Mouse (Mus musculus): ENCODE measurements at regions not wholly inside any gene's neighbourhood (a gene's known extent, or its start where the extent isn't known, plus 50 kb on each side); places are given as distances from the start of the nearest gene placed in this dataset.

- TF ChIP-seq EP300 (IDR thresholded peaks at IDR 0.05; ENCODE audit: low read depth), result no peak
- no peak for TF ChIP-seq CTCF (IDR thresholded peaks at IDR 0.05; ENCODE audit: low read depth)
- H3K9me3 ChIP-seq (ENCODE audit: control insufficient read depth, low read length), result no peaks in the 10 kb centered on the region
- no peak overlapping the region for H3K4me3 ChIP-seq (ENCODE audit: insufficient read depth in 1 of 2, low read depth in 2 of 2, low read length in 2 of 2)
- no peak for ATAC-seq (ENCODE audit: insufficient read depth)
- no peak overlapping the region for H3K27ac ChIP-seq
- H3K9ac ChIP-seq (replicated peaks), result no peak overlapping the region
- H3K36me3 ChIP-seq (replicated peaks; ENCODE audit: control insufficient read depth, insufficient read depth, low read depth), result no peaks in the 10 kb centered on the region
- no peak overlapping the region for H3K4me2 ChIP-seq (ENCODE audit: low read depth)
- no peaks in the 10 kb centered on the region for H3K4me1 ChIP-seq (replicated peaks; ENCODE audit: control insufficient read depth in 2 of 2, insufficient read depth in 2 of 2, low read length in 1 of 2)
- DNase-seq (ENCODE audit: low read depth in 3 of 3, low spot score in 3 of 3), result no peak
- 23% methylated on average over 2 of the region's 2 CpGs for WGBS (ENCODE audit: insufficient replicate concordance)
- no peaks in the 10 kb centered on the region for H3K27me3 ChIP-seq (ENCODE audit: control insufficient read depth, insufficient read depth, low read length)
These were observed 216.7 kb downstream of the Sec61b start for GRCm38 (mm10) chr4:47691207-47691606.

GRCm38 (mm10) chr4:47692654-47693053, 218.2 kb downstream of the Sec61b start:
- H3K4me3 ChIP-seq (ENCODE audit: insufficient read depth in 1 of 2, low read depth in 2 of 2, low read length in 2 of 2), result no peak overlapping the region
- no peak overlapping the region for H3K27ac ChIP-seq
- no peaks in the 10 kb centered on the region for H3K36me3 ChIP-seq (replicated peaks; ENCODE audit: control insufficient read depth, insufficient read depth, low read depth)
- H3K4me1 ChIP-seq (replicated peaks; ENCODE audit: control insufficient read depth in 2 of 2, insufficient read depth in 2 of 2, low read length in 1 of 2), result no peaks in the 10 kb centered on the region
- H3K4me2 ChIP-seq (ENCODE audit: low read depth), result no peak overlapping the region
- TF ChIP-seq EP300 (IDR thresholded peaks at IDR 0.05; ENCODE audit: low read depth), result no peak
- ATAC-seq (ENCODE audit: insufficient read depth) (no peak), DNase-seq (ENCODE audit: low read depth in 3 of 3, low spot score in 3 of 3) (no peak)
- H3K9me3 ChIP-seq (ENCODE audit: control insufficient read depth, low read length), result no peaks in the 10 kb centered on the region
- H3K9ac ChIP-seq (replicated peaks), result no peak overlapping the region
- no peaks in the 10 kb centered on the region for H3K27me3 ChIP-seq (ENCODE audit: control insufficient read depth, insufficient read depth, low read length)

- no peak for DNase-seq (ENCODE audit: low read depth in 3 of 3, low spot score in 3 of 3)
- Histone ChIP-seq H3K27ac (no peak overlapping the region), H3K9ac (replicated peaks) (no peak overlapping the region), H3K9me3 (ENCODE audit: control insufficient read depth, low read length) (no peaks in the 10 kb centered on the region), H3K4me1 (replicated peaks; ENCODE audit: control insufficient read depth in 2 of 2, insufficient read depth in 2 of 2, low read length in 1 of 2) (no peaks in the 10 kb centered on the region), H3K4me2 (ENCODE audit: low read depth) (no peak overlapping the region), H3K4me3 (ENCODE audit: insufficient read depth in 1 of 2, low read depth in 2 of 2, low read length in 2 of 2) (no peak overlapping the region), H3K27me3 (ENCODE audit: control insufficient read depth, insufficient read depth, low read length) (no peaks in the 10 kb centered on the region), H3K36me3 (replicated peaks; ENCODE audit: control insufficient read depth, insufficient read depth, low read depth) (no peaks in the 10 kb centered on the region)
- WGBS (ENCODE audit: insufficient replicate concordance), result 63% methylated on average over 12 of the region's 12 CpGs
- no peak for ATAC-seq (ENCODE audit: insufficient read depth)
- TF ChIP-seq CTCF (IDR thresholded peaks at IDR 0.05; ENCODE audit: low read depth) (no peak), EP300 (IDR thresholded peaks at IDR 0.05; ENCODE audit: low read depth) (no peak)
These were observed 218.8 kb downstream of the Sec61b start for GRCm38 (mm10) chr4:47693221-47693620.

- TF ChIP-seq EP300 (IDR thresholded peaks at IDR 0.05; ENCODE audit: low read depth), result no peak
- TF ChIP-seq CTCF (IDR thresholded peaks at IDR 0.05; ENCODE audit: low read depth), result no peak
- Histone ChIP-seq H3K4me1 (replicated peaks; ENCODE audit: control insufficient read depth in 2 of 2, insufficient read depth in 2 of 2, low read length in 1 of 2) (no peaks in the 10 kb centered on the region), H3K27ac (no peak overlapping the region), H3K36me3 (replicated peaks; ENCODE audit: control insufficient read depth, insufficient read depth, low read depth) (no peaks in the 10 kb centered on the region), H3K9ac (replicated peaks) (no peak overlapping the region), H3K4me2 (ENCODE audit: low read depth) (no peak overlapping the region), H3K9me3 (ENCODE audit: control insufficient read depth, low read length) (no peaks in the 10 kb centered on the region), H3K27me3 (ENCODE audit: control insufficient read depth, insufficient read depth, low read length) (no peaks in the 10 kb centered on the region), H3K4me3 (ENCODE audit: insufficient read depth in 1 of 2, low read depth in 2 of 2, low read length in 2 of 2) (no peak overlapping the region)
- WGBS (ENCODE audit: insufficient replicate concordance), result 67% methylated on average over 4 of the region's 4 CpGs
- ATAC-seq (ENCODE audit: insufficient read depth), result no peak
- no peak for DNase-seq (ENCODE audit: low read depth in 3 of 3, low spot score in 3 of 3)
These were observed 222.6 kb downstream of the Sec61b start for GRCm38 (mm10) chr4:47697071-47697470.

GRCm38 (mm10) chr4:47698514-47698913, 224.1 kb downstream of the Sec61b start:
- Histone ChIP-seq H3K27me3 (ENCODE audit: control insufficient read depth, insufficient read depth, low read length) (no peaks in the 10 kb centered on the region), H3K4me2 (ENCODE audit: low read depth) (no peak overlapping the region), H3K9ac (replicated peaks) (no peak overlapping the region), H3K4me3 (ENCODE audit: insufficient read depth in 1 of 2, low read depth in 2 of 2, low read length in 2 of 2) (no peak overlapping the region), H3K9me3 (ENCODE audit: control insufficient read depth, low read length) (no peaks in the 10 kb centered on the region), H3K36me3 (replicated peaks; ENCODE audit: control insufficient read depth, insufficient read depth, low read depth) (no peaks in the 10 kb centered on the region), H3K4me1 (replicated peaks; ENCODE audit: control insufficient read depth in 2 of 2, insufficient read depth in 2 of 2, low read length in 1 of 2) (no peaks in the 10 kb centered on the region), H3K27ac (no peak overlapping the region)
- WGBS (ENCODE audit: insufficient replicate concordance), result 58% methylated on average over 4 of the region's 4 CpGs
- no peak for DNase-seq (ENCODE audit: low read depth in 3 of 3, low spot score in 3 of 3)
- TF ChIP-seq CTCF (IDR thresholded peaks at IDR 0.05; ENCODE audit: low read depth) (no peak), EP300 (IDR thresholded peaks at IDR 0.05; ENCODE audit: low read depth) (no peak)
- no peak for ATAC-seq (ENCODE audit: insufficient read depth)

- ATAC-seq (ENCODE audit: insufficient read depth), result no peak
- H3K9me3 ChIP-seq (ENCODE audit: control insufficient read depth, low read length), result no peaks in the 10 kb centered on the region
- no peak for DNase-seq (ENCODE audit: low read depth in 3 of 3, low spot score in 3 of 3)
- TF ChIP-seq CTCF (IDR thresholded peaks at IDR 0.05; ENCODE audit: low read depth), result no peak
- TF ChIP-seq EP300 (IDR thresholded peaks at IDR 0.05; ENCODE audit: low read depth), result no peak
- H3K4me2 ChIP-seq (ENCODE audit: low read depth), result no peak overlapping the region
- H3K4me1 ChIP-seq (replicated peaks; ENCODE audit: control insufficient read depth in 2 of 2, insufficient read depth in 2 of 2, low read length in 1 of 2), result no peaks in the 10 kb centered on the region
- H3K4me3 ChIP-seq (ENCODE audit: insufficient read depth in 1 of 2, low read depth in 2 of 2, low read length in 2 of 2), result no peak overlapping the region
- no peak overlapping the region for H3K27ac ChIP-seq
- H3K27me3 ChIP-seq (ENCODE audit: control insufficient read depth, insufficient read depth, low read length), result no peaks in the 10 kb centered on the region
- 47% methylated on average over 4 of the region's 4 CpGs for WGBS (ENCODE audit: insufficient replicate concordance)
- H3K9ac ChIP-seq (replicated peaks), result no peak overlapping the region
- no peaks in the 10 kb centered on the region for H3K36me3 ChIP-seq (replicated peaks; ENCODE audit: control insufficient read depth, insufficient read depth, low read depth)
These were observed 224.5 kb downstream of the Sec61b start for GRCm38 (mm10) chr4:47698926-47699325.
